Mouse (Mus musculus) thymus, adult 2 months (tissue): ENCODE measurements around the gene Zfp184. TPM values are rescaled to one million over a fixed set of nuclear protein-coding genes. Genes with fewer than 3 reads are reported as not detected.

ENCODE experiments used
- DNase-seq: peaks from one replicate; pipeline ENCODE4 v3.0.0; 2021
- H3K27ac ChIP-seq: fragments of 200-500 bp; 2 replicates; pipeline ENCODE4 v1.5.1; 2012; ENCODE audit warnings: low read length, control low read depth; ENCODE audit not compliant: control insufficient read depth, insufficient read depth
- H3K27me3 ChIP-seq: fragments of 200-500 bp; 2 replicates; pipeline ENCODE4 v1.6.1; 2012; ENCODE audit warnings: mild to moderate bottlenecking, low read length, moderate library complexity, mixed read lengths; ENCODE audit not compliant: control insufficient read depth, insufficient read depth
- H3K36me3 ChIP-seq: fragments of 200-500 bp; 2 replicates; pipeline ENCODE4 v1.6.1; 2012; ENCODE audit warnings: mild to moderate bottlenecking, low read length, moderate library complexity; ENCODE audit not compliant: control insufficient read depth, insufficient read depth
- H3K4me1 ChIP-seq: fragments of 200-500 bp; replicated peaks from 2 replicates; pipeline ENCODE4 v1.6.1; 2012; ENCODE audit warnings: low read length; ENCODE audit not compliant: control insufficient read depth, insufficient read depth
- H3K4me3 ChIP-seq: fragments of 200-500 bp; 2 replicates; pipeline ENCODE4 v1.5.1; 2012; ENCODE audit warnings: mild to moderate bottlenecking, low read length, control low read depth, moderate library complexity; ENCODE audit not compliant: control insufficient read depth, insufficient read depth
- CTCF ChIP-seq: fragments of 200-500 bp; IDR thresholded peaks from 2 replicates; pipeline ENCODE4 v1.5.1; 2012; ENCODE audit warnings: mild to moderate bottlenecking, control low read depth, low read length, moderate library complexity, borderline replicate concordance; ENCODE audit not compliant: control insufficient read depth, poor library complexity, insufficient read depth; ENCODE audit errors: extremely low read depth
- POLR2A ChIP-seq: fragments of 200-500 bp; IDR thresholded peaks from 2 replicates; pipeline ENCODE4 v1.6.1; 2012; ENCODE audit warnings: mild to moderate bottlenecking, low read length, control low read depth, moderate library complexity; ENCODE audit not compliant: control insufficient read depth, poor library complexity, insufficient read depth; ENCODE audit errors: extremely low read depth
- WGBS: fragments of 180-500 bp; shearing (Covaris S2); methylation state at CpG from one replicate; pipeline ENCODE4 v1.1.7; 2018; 5-methylcytosine and 5-hydroxymethylcytosine counted together
- polyA plus RNA-seq: library from polyadenylated mRNA; depleted of rRNA; stranded (reverse); fragments of >200 nt; gene quantifications from 2 replicates; pipeline ENCODE4 v1.2.3, GENCODE M21; 2012

Gene Zfp184
- polyA plus RNA-seq, 1 experiment, result 1.1 TPM

DNA sequence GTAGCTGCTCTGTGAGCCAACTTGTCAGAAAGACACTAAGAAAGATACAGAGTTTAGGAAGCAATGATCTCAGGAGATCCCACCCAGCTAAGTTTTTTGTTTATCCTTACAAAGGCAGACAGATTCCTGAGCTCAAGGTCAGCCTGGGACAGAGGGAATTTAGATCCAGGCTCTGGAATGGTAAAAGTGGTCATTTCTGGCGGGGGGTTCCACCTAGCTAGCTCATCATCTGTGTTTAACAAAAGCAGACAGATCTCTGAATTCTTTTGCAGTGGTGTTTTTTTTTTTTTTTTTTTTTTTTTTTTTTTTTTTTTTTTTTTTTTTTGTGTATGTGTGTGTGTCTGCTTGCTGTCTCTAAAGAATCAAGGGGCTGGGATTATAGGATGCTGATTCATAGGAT lies 24.4 kb downstream of the Zfp184 start:
- no peak overlapping the region for H3K27ac ChIP-seq
- WGBS, result 79% methylated on average over 1 of the region's 1 CpGs
- no peaks in the 10 kb centered on the region for H3K4me1 ChIP-seq
- H3K27me3 ChIP-seq, result no peaks in the 10 kb centered on the region
- no peak overlapping the region for H3K4me3 ChIP-seq
- DNase-seq, result no peak
- TF ChIP-seq CTCF (no peak), POLR2A (no peak)
- no peaks in the 10 kb centered on the region for H3K36me3 ChIP-seq

DNA sequence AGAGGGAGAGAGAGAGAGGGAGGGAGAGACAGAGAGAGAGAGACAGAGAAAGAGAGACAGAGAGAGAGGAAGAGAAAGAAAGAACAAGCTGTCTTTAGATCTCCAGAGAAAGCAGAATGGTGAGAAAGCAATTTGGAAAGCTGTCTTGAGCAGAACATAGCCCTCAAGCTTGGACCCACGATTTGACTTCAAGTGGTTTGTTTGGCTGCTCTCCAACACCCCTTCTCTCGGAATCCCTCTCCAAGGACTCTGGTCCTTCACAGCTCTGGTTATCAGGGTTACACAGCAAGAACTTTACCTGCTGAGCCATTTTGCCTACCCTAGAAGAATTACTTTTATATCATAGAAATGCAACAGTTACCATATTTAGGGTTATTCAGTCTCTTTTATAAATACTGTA lies 24.9 kb downstream of the Zfp184 start:
- no peak overlapping the region for H3K27ac ChIP-seq
- 57% methylated on average over 2 of the region's 2 CpGs for WGBS
- H3K4me3 ChIP-seq, result no peak overlapping the region
- DNase-seq, result no peak
- no peak for TF ChIP-seq CTCF
- no peak for TF ChIP-seq POLR2A
- H3K4me1 ChIP-seq, result no peaks in the 10 kb centered on the region
- no peaks in the 10 kb centered on the region for H3K27me3 ChIP-seq
- H3K36me3 ChIP-seq, result no peaks in the 10 kb centered on the region

DNA sequence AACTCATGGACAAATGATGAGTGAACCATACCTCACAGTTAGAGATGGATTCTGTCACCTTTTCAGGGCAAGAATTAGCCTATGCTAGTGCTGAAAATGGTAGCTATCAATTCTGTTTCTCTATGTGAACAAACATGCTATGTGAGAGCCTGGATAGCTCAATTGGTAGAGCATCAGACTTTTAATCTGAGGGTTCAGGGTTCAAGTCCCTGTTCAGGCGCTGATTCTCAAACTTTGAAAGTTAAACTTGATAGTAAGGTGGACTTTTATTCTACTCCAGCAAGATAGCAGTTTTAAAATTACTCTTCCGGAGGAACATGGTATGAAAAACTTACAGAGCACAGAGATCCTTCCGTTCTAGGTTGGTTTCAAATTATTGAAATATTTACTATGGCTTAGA lies 26.7 kb downstream of the Zfp184 start:
- Histone ChIP-seq H3K4me3 (no peak overlapping the region), H3K36me3 (no peaks in the 10 kb centered on the region), H3K27me3 (no peaks in the 10 kb centered on the region), H3K4me1 (no peaks in the 10 kb centered on the region), H3K27ac (no peak overlapping the region)
- DNase-seq, result no peak
- WGBS, result 85% methylated on average over 3 of the region's 3 CpGs
- TF ChIP-seq CTCF, result no peak
- no peak for TF ChIP-seq POLR2A

DNA sequence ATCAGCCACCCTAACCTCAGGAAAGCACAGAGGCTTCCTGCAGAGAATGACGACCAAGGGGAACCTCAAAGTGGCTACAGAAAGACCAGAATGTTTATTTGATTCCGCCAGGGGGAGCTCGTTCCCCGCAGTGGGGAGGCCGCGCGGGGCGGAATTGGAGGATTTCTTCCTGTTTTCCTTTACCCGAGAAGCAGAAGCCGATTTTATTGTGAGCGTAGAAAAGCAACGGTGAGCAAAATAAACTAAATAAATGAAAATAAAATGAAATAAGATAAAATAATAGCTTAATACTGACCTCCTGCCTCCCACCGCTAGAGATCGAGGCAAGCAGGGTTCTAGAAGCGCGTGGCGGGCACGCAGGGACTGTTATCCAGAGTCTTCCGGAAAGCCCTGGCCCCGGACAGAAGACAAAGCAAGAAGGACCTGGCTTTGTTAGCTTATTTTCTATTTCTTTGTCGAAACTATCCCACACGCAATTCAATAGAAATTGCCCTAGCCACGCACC lies 29.4 kb downstream of the Zfp184 start:
- TF ChIP-seq CTCF, result peak; percentile 85
- TF ChIP-seq POLR2A, result no peak
- peak; percentile 90 for DNase-seq
- H3K27ac ChIP-seq, result peak overlapping the region; percentile 100
- H3K4me1 ChIP-seq, result no peaks in the 10 kb centered on the region
- H3K27me3 ChIP-seq, result no peaks in the 10 kb centered on the region
- H3K36me3 ChIP-seq, result no peaks in the 10 kb centered on the region
- H3K4me3 ChIP-seq, result peak overlapping the region; percentile 98
- WGBS, result under 1% methylated on average over 23 of the region's 23 CpGs

GRCm38 (mm10) chr13:21974726-21975473 lies 30.0 kb downstream of the Zfp184 start:
- Histone ChIP-seq H3K27ac (peak overlapping the region; percentile 100), H3K27me3 (no peaks in the 10 kb centered on the region), H3K4me1 (no peaks in the 10 kb centered on the region), H3K36me3 (no peaks in the 10 kb centered on the region), H3K4me3 (peak overlapping the region; percentile 98)
- WGBS, result 4% methylated on average over 20 of the region's 20 CpGs
- TF ChIP-seq POLR2A (no peak), CTCF (no peak)
- peak; percentile 80 for DNase-seq

DNA sequence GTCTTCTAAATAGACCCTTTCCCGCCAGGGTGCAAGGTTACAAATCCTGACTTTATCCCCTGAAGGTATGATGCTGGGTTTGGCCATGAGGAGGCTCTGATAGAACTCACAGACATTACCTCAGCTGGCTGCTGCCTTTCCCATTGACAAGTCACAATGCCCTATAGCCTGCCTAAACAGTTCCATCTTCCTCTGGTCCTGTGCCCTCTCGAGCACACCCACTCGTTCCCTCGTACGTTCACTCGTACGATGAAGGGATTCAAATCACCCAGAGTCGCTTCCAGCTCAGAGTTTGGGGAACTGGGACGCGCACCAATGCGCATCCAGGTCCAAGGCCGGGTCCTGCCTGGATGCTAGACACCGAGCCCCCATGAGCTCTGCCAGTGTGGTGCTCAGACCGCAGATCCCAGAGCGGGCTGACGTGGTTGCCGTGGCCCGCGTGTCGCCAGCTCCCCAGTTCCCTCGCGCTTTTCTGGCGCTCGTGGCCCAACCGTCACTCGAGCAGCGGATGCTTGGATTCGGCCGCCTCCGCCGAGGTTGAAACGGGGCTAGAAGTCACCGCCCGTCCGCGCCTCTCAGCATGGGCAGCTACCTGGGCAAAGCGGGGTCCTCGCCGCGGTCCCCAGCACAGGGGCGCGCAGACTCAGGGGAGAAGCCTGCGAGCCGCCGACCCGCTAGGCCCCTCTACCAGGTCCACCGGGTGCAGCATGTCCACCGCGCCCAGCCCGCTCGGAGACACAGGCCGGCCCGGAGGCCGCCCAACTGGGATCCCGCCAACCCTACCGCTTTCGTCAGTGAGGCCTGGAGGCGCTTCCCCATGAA lies 36.3 kb downstream of the Zfp184 start, which contains the start of gene Pom121l2:
Pom121l2 (plus strand) TSS at position 214 of the 822 bp plus-strand sequence.
- Histone ChIP-seq H3K27me3 (peaks cover 9% of the 10 kb centered on the region; the same call in 1 of the 2 replicates), H3K27ac (no peak within 1 kb of the TSS), H3K4me3 (peak within 1 kb of the TSS; percentile 35), H3K4me1 (peaks cover 11% of the 10 kb centered on the region), H3K36me3 (no peaks in the 10 kb centered on the region)
- WGBS, result 4% methylated on average over 58 of the region's 58 CpGs
- DNase-seq, result no peak
- TF ChIP-seq CTCF (no peak), POLR2A (no peak)
